Mouse (Mus musculus): Measurements from ENCODE around the gene Rtca. TPM values are rescaled to one million over a fixed set of nuclear protein-coding genes. Genes with fewer than 3 reads are reported as not detected.

The Rtca gene
- total RNA-seq, 1 experiment, result 50.4 TPM

DNA sequence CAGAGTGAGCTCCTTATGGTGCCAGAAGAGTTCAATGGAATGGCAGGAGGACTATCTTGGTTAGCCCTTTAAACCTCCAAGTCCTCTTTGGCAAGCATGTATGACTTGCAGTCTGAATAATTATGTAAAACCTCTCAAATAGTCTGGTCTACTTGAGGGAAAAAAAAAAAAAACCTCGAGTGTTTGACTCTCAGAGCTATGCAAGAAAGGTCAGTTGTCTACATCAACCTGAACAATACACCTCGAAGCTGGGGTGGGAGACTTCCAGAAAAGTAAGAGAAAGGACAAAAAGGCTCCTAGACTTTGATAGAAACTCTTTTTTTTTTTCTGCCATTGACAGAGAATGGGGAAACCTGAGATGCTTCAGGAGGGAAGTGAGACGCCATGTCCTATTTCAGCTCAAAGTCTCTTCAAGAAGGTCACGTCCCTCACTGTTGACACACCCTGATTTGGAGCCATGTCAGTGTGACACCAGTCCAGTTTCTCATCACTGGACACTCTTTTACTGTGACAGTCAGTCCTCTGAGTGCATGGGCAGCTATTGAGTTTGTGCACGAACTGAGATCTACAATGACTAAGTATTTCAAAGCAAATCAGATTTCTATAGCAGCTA is 31.2 kb downstream of the Rtca start:
- no peaks in the 10 kb centered on the region for H3K9me3 ChIP-seq (ENCODE audit: control insufficient read depth, insufficient read depth, low read depth, low read length)
- H3K4me1 ChIP-seq (ENCODE audit: control insufficient read depth in 2 of 2, insufficient read depth in 2 of 2, low read length in 2 of 2, poor library complexity in 1 of 2), result no peaks in the 10 kb centered on the region
- TF ChIP-seq ZNF384 (IDR thresholded peaks at IDR 0.05; ENCODE audit: low read depth, low read length), result no peak
- no peaks in the 10 kb centered on the region for H3K36me3 ChIP-seq (ENCODE audit: control insufficient read depth, insufficient read depth, low read length, poor library complexity, severe bottlenecking)
- no peak overlapping the region for H3K4me3 ChIP-seq (ENCODE audit: insufficient read depth in 1 of 2, low read depth in 1 of 2, low read length in 2 of 2, poor library complexity in 1 of 2, severe bottlenecking in 1 of 2)
- H3K9ac ChIP-seq (ENCODE audit: insufficient read depth, low read depth, low read length, poor library complexity, severe bottlenecking), result no peak overlapping the region
- no peak overlapping the region for H3K27ac ChIP-seq (ENCODE audit: insufficient read depth, low read depth, low read length, poor library complexity, severe bottlenecking)
- in situ Hi-C loops (cut with MboI; ENCODE audit: low sequenced_read_pairs in 2 of 2, unreplicated experiment in 2 of 2), result no loop called here
- DNase-seq (ENCODE audit: low read depth, low spot score), result no peak

DNA sequence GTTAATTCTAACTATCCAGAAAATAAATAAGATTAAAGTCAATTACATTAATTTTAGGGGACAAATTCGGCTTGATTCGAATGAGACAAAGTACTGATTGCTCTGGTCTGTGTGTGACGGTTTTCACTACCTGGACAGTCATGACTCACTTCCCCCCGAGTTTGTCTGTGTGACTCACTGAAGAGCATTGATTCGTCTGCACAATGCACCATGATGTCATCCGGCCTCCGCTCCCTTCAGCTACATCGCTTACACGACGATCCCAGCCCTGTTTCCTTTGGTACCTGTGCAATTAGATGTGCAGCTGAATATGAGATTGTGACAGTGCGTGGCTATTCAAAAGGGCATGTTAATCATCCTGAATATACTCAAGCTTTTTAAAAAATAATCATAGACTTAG is 33.4 kb downstream of the Rtca start:
- Histone ChIP-seq H3K4me1 (ENCODE audit: control insufficient read depth in 2 of 2, insufficient read depth in 2 of 2, low read length in 2 of 2, poor library complexity in 1 of 2) (no peaks in the 10 kb centered on the region), H3K9ac (ENCODE audit: insufficient read depth, low read depth, low read length, poor library complexity, severe bottlenecking) (no peak overlapping the region), H3K9me3 (ENCODE audit: control insufficient read depth, insufficient read depth, low read depth, low read length) (no peaks in the 10 kb centered on the region), H3K36me3 (ENCODE audit: control insufficient read depth, insufficient read depth, low read length, poor library complexity, severe bottlenecking) (no peaks in the 10 kb centered on the region), H3K4me3 (ENCODE audit: insufficient read depth in 1 of 2, low read depth in 1 of 2, low read length in 2 of 2, poor library complexity in 1 of 2, severe bottlenecking in 1 of 2) (no peak overlapping the region), H3K27ac (ENCODE audit: insufficient read depth, low read depth, low read length, poor library complexity, severe bottlenecking) (no peak overlapping the region)
- in situ Hi-C loops (cut with MboI; ENCODE audit: low sequenced_read_pairs in 2 of 2, unreplicated experiment in 2 of 2), result no loop called here
- no peak for TF ChIP-seq ZNF384 (IDR thresholded peaks at IDR 0.05; ENCODE audit: low read depth, low read length)
- TF ChIP-seq MAFK (IDR thresholded peaks at IDR 0.05; ENCODE audit: insufficient read depth, low read depth, low read length), result no peak
- no peak for TF ChIP-seq HCFC1 (IDR thresholded peaks at IDR 0.05; ENCODE audit: borderline replicate concordance, insufficient read depth, low read length)
- no peak for TF ChIP-seq CHD2 (IDR thresholded peaks at IDR 0.05; ENCODE audit: low read depth, low read length)
- no peak for TF ChIP-seq ZC3H11A (IDR thresholded peaks at IDR 0.05; ENCODE audit: borderline replicate concordance, low read depth, low read length)
- DNase-seq (ENCODE audit: low read depth, low spot score), result no peak

DNA sequence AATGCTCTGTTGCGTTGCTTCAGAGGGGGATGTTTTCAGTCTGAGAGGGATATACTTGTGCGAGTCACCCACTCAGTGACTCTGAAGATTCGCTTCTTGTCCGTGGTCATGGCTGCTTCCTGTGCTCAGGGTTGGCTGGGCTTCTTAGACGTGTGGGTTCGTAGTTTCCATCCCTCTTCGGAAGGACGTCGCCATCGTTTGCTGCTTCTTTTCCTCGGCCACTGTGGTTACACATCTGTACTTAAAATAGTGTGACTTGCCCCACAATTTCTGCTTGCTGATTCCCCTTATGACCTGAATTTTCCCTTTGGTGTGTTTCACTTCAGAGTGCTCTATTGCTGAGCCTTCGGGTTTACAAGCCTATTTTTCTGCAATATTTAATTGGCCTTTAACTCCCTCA is 42.3 kb downstream of the Rtca start:
- no peak for DNase-seq (ENCODE audit: low read depth, low spot score)
- TF ChIP-seq ZC3H11A (IDR thresholded peaks at IDR 0.05; ENCODE audit: borderline replicate concordance, low read depth, low read length), result no peak
- TF ChIP-seq MAFK (IDR thresholded peaks at IDR 0.05; ENCODE audit: insufficient read depth, low read depth, low read length), result no peak
- TF ChIP-seq CHD2 (IDR thresholded peaks at IDR 0.05; ENCODE audit: low read depth, low read length), result no peak
- no peak for TF ChIP-seq HCFC1 (IDR thresholded peaks at IDR 0.05; ENCODE audit: borderline replicate concordance, insufficient read depth, low read length)
- TF ChIP-seq ZNF384 (IDR thresholded peaks at IDR 0.05; ENCODE audit: low read depth, low read length), result no peak
- no peak overlapping the region for H3K4me3 ChIP-seq (ENCODE audit: insufficient read depth in 1 of 2, low read depth in 1 of 2, low read length in 2 of 2, poor library complexity in 1 of 2, severe bottlenecking in 1 of 2)
- in situ Hi-C loops (cut with MboI; ENCODE audit: low sequenced_read_pairs in 2 of 2, unreplicated experiment in 2 of 2), result no loop called here
- H3K27ac ChIP-seq (ENCODE audit: insufficient read depth, low read depth, low read length, poor library complexity, severe bottlenecking), result no peak overlapping the region
- no peaks in the 10 kb centered on the region for H3K9me3 ChIP-seq (ENCODE audit: control insufficient read depth, insufficient read depth, low read depth, low read length)
- H3K9ac ChIP-seq (ENCODE audit: insufficient read depth, low read depth, low read length, poor library complexity, severe bottlenecking), result no peak overlapping the region
- no peaks in the 10 kb centered on the region for H3K4me1 ChIP-seq (ENCODE audit: control insufficient read depth in 2 of 2, insufficient read depth in 2 of 2, low read length in 2 of 2, poor library complexity in 1 of 2)
- no peaks in the 10 kb centered on the region for H3K36me3 ChIP-seq (ENCODE audit: control insufficient read depth, insufficient read depth, low read length, poor library complexity, severe bottlenecking)

DNA sequence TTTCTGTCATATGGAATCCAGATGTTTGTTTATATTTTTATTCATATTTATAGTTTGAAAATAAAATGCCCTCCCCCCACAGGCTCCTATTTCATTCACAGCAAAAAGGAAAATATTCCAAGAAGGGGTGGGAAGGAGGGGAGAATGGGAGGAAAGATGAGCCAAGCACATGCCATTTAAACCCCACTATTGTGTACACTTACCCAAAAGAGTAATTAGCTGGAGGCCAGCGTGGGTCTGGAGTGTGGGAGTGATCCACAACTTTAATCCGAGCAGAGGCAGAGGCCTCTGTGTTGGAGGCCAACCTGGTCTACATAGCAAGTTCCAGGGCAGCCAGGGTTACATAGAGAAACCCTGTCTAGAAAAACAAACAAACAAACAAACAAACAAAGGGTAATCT is 43.7 kb downstream of the Rtca start:
- no peak for TF ChIP-seq CHD2 (IDR thresholded peaks at IDR 0.05; ENCODE audit: low read depth, low read length)
- no peak for TF ChIP-seq ZC3H11A (IDR thresholded peaks at IDR 0.05; ENCODE audit: borderline replicate concordance, low read depth, low read length)
- TF ChIP-seq ZNF384 (IDR thresholded peaks at IDR 0.05; ENCODE audit: low read depth, low read length), result no peak
- no peak for TF ChIP-seq HCFC1 (IDR thresholded peaks at IDR 0.05; ENCODE audit: borderline replicate concordance, insufficient read depth, low read length)
- in situ Hi-C loops (cut with MboI; ENCODE audit: low sequenced_read_pairs in 2 of 2, unreplicated experiment in 2 of 2), result no loop called here
- no peaks in the 10 kb centered on the region for H3K36me3 ChIP-seq (ENCODE audit: control insufficient read depth, insufficient read depth, low read length, poor library complexity, severe bottlenecking)
- no peaks in the 10 kb centered on the region for H3K4me1 ChIP-seq (ENCODE audit: control insufficient read depth in 2 of 2, insufficient read depth in 2 of 2, low read length in 2 of 2, poor library complexity in 1 of 2)
- no peaks in the 10 kb centered on the region for H3K9me3 ChIP-seq (ENCODE audit: control insufficient read depth, insufficient read depth, low read depth, low read length)
- no peak overlapping the region for H3K4me3 ChIP-seq (ENCODE audit: insufficient read depth in 1 of 2, low read depth in 1 of 2, low read length in 2 of 2, poor library complexity in 1 of 2, severe bottlenecking in 1 of 2)
- no peak for DNase-seq (ENCODE audit: low read depth, low spot score)
- H3K9ac ChIP-seq (ENCODE audit: insufficient read depth, low read depth, low read length, poor library complexity, severe bottlenecking), result no peak overlapping the region
- H3K27ac ChIP-seq (ENCODE audit: insufficient read depth, low read depth, low read length, poor library complexity, severe bottlenecking), result no peak overlapping the region

DNA sequence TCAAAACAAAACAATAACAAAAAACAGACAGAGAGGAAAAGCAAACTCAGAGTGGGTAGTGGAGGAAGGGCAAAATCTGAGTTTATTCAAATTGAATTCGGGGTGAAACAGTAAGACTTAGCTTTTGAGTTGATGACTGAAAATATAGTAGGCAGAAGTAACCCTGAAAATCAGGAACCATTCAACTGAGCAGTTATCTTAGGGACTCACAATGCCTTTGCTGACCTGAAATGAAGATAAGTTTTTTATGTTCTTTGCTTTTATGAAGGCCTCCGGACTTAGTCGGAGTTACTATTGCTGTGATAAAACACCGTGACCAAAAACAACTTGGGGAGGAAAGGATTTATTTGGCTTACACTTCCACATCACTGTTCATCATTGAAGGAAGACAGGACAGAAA is 47.0 kb downstream of the Rtca start:
- in situ Hi-C loops (cut with MboI; ENCODE audit: low sequenced_read_pairs in 2 of 2, unreplicated experiment in 2 of 2), result no loop called here

More for the DNA sequence above, 47.0 kb downstream of the Rtca start:
- Histone ChIP-seq H3K4me3 (ENCODE audit: insufficient read depth in 1 of 2, low read depth in 1 of 2, low read length in 2 of 2, poor library complexity in 1 of 2, severe bottlenecking in 1 of 2) (no peak overlapping the region), H3K4me1 (ENCODE audit: control insufficient read depth in 2 of 2, insufficient read depth in 2 of 2, low read length in 2 of 2, poor library complexity in 1 of 2) (no peaks in the 10 kb centered on the region), H3K27ac (ENCODE audit: insufficient read depth, low read depth, low read length, poor library complexity, severe bottlenecking) (no peak overlapping the region), H3K36me3 (ENCODE audit: control insufficient read depth, insufficient read depth, low read length, poor library complexity, severe bottlenecking) (no peaks in the 10 kb centered on the region), H3K9ac (ENCODE audit: insufficient read depth, low read depth, low read length, poor library complexity, severe bottlenecking) (no peak overlapping the region), H3K9me3 (ENCODE audit: control insufficient read depth, insufficient read depth, low read depth, low read length) (no peaks in the 10 kb centered on the region)
- DNase-seq (ENCODE audit: low read depth, low spot score), result no peak
- TF ChIP-seq MAFK (IDR thresholded peaks at IDR 0.05; ENCODE audit: insufficient read depth, low read depth, low read length), result no peak
- TF ChIP-seq CHD2 (IDR thresholded peaks at IDR 0.05; ENCODE audit: low read depth, low read length), result no peak
- TF ChIP-seq ZNF384 (IDR thresholded peaks at IDR 0.05; ENCODE audit: low read depth, low read length), result no peak
- no peak for TF ChIP-seq ZC3H11A (IDR thresholded peaks at IDR 0.05; ENCODE audit: borderline replicate concordance, low read depth, low read length)
- TF ChIP-seq HCFC1 (IDR thresholded peaks at IDR 0.05; ENCODE audit: borderline replicate concordance, insufficient read depth, low read length), result no peak
